Mouse (Mus musculus): Measurements from ENCODE around the gene Zfp385c.

- peak; percentile 65; the same call in 1 of the 2 replicates for TF ChIP-seq POLR2A (IDR thresholded peaks at IDR 0.05; ENCODE audit: control insufficient read depth, extremely low read depth, insufficient read depth, low read length, poor library complexity)
- peak; percentile 88 for TF ChIP-seq CTCF (IDR thresholded peaks at IDR 0.05; ENCODE audit: borderline replicate concordance, control insufficient read depth, extremely low read depth, insufficient read depth, low read length, poor library complexity)
These were observed 69.5 kb downstream of the Zfp385c start for GRCm38 (mm10) chr11:100622714-100623113.
